Mouse (Mus musculus): ENCODE data around the gene Fat3.

The Fat3 gene

DNA sequence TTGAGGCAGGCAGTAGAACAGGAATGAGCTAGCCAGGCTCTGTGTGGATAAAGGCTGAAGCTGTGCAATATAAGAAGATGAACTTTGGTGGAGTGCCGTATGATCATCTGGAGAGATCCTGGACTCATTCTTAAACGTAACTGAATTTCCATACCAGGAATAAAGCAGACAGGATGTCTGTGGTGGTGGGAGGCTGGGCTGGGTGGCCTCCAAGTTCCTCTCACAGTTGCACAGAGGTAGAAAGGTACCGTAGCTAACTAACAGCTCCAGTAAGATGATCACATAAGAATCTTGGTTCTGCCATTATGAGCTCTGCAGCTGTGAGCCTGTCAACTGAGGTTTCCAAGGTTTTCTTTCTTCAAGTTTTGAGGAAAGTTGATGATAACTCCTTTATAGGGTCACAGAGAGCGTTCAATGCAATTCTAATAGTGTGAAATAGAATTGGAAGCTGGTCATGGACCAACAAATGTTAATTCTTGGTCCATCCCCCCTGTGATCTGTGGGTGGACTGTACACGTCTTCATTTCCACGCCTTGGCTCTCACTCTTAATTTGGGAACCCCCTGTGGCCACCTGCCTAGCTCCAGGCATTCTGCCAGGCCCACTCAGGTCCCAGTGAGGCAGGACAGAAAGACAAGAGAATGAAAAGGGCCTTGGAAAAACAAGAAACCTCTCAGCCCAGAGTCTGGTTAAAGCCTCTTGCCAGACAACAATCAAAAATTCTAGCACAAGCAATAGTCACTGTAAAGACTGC lies 547.3 kb downstream of the Fat3 start:
- no peak for DNase-seq (ENCODE audit: low read depth, low spot score)

DNA sequence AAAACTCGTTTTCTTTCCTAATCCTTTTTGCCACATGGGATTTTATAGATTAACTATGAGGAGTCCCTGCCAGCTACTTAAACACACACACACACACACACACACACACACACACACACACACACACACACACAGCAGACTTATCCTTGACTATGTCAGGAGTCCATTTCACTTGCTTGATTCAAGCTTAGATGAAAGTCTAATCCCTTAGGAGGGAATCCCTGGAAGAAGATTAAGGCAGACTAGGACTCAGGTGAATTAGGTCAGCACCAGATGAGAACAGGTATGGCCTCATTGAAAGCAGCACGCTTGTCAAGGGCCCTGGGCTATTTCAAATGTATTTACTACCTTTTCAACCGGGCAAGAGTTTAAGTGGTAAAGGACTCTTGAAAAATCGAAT lies 553.0 kb downstream of the Fat3 start:
- DNase-seq (ENCODE audit: low read depth, low spot score) = no peak

DNA sequence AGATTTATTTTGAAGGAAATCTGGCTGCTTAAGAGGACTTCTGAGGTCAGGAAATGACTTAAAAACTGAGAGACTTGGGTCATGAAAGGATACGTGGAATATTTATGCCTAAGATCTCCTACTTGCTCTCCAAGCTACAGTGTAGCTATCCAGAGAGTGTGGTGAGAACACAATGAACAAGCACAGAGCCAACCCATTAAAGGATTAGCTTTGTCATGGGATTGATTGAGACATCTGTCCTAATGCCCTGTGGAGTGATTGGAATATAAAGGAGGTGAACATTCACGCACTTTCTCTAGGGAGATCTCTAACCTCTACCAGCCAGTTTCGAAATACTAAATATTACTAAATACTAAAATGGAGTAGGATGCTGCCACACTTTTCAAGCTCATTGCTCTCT lies 556.9 kb downstream of the Fat3 start:
- DNase-seq (ENCODE audit: low read depth, low spot score) = no peak

DNA sequence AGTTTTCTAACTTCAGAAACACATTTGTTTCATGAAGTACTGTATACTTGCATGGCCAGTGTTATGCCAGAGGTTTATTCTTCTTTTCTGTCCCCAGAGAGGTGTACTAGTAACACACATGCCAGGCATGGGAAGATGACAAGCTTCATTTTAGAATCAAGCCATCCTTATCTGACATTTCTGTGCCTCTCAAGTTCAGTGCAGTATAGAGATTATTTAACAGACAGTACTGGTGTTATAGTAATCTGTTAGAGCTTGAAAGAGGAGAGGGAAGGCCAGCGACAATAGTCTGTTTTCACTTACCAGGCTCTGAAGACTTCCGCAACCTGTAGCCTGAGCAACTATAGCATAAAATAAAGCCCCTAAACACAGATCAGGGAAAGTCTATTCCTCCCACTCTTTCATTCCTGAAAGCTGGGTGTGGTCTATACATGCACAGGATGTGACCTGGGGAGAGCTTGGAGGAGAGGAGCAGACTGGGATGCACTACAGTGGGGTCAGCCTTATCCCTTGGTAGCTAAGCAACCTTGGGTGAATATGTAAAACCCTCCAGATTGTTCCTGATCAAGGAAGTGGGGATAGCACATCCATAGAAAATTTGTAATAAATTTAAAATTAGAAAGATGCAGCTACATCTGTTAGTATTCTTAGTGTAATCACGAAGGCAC lies 557.5 kb downstream of the Fat3 start:
- no peak for DNase-seq (ENCODE audit: low read depth, low spot score)

DNA sequence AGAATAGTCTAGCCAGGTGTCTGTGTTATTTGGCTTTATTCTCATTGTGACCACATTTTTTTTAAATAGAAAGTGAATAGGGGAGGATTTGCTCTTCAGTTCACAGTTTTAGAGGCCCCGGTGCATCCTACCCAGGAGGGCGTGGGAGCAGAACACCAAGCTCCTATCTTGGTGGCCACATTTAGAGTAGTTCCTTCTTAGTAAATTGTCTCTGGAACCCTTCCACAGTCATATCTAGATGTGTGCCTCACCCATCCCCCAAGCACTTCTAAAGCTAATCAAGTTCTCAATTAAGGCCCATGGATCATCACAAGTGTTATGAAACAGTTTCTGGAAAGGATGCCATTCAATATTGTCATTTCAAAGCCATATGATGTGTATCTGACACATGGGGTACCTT lies 559.3 kb downstream of the Fat3 start:
- DNase-seq (ENCODE audit: low read depth, low spot score) = no peak

DNA sequence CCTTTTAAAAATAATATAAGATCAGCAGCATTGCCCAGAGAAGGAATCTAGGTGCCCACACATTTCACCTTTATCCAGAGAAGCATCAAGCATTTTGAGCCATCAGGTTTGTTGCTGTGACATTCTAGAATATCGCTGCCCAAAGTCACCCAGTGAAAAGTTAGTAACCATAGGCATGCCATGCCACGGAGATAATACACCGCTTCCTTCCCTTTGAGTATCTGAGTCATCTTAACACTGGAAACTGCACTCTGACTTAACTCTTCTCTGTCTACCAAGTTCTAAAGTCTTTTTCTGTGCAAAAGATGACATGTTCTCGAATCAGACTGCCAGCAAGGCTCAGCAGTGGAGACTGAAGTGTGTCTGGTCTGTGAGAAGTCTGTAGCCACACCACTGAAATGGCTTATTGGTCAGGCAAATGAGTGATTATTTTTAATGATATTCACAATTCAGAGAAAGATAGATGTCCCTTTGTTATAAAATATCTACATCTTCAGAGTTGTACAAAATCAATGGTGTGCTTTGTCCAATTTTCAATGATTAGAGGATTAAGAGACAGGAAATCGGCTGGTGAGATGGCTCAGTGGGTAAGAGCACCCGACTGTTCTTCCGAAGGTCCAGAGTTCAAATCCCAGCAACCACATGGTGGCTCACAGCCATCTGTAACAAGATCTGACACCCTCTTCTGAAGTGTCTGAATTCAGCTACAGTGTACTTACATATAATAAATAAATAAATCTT lies 560.0 kb downstream of the Fat3 start:
- DNase-seq (ENCODE audit: low read depth, low spot score) = no peak

DNA sequence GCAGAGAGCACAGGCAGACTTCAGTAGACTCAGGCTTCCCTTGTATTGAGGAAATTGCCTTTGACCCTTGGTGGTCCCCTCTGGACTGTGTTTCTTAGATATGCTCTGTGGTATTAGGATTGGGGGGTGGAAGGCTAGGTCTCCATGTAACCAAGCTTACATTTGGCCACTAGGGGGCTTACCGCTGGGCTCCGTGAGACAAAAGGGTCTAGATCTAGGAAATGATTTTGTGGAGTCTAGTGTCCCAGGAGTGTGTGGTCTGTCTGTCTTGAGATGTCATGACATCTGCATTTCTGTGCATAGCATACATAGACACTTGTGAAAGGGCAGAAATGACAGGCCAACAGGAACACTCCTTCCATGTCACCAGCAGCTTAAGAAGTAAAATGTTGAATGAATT lies 561.5 kb downstream of the Fat3 start:
- DNase-seq (ENCODE audit: low read depth, low spot score) = peak; percentile 37

DNA sequence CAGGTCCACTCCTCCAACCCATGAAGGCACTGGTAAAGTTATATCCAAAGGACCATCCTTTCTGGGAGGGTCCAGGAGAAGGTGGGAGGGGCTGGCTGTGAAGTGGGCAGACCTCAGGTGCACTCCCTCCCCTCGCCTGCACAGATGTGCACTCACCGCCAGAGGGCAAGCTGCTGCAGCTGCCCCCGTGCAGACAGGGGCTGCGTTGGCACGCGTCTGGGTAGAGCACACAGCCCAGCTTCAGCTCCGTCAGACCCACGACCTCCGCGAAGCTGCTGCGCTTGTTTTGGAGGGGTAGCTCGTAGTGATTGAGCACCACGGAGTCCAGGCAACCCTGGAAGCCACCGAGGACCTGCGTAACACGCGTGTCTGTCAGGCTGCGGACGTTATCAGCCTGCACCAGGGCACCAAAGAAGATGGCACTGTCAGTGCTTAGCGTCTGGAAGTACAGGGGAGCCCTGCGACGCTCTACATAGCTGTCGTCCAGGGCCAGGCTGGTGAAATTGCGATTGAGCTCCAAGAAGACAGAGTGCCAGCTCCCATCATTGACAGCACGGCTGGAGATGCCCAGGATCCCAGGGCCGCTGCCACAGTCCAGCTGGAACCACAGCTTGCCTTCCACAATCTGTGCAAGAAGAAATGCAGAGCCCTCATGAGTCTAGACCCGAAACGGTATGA lies 563.1 kb downstream of the Fat3 start:
- DNase-seq (ENCODE audit: low read depth, low spot score) = peak; percentile 48

DNA sequence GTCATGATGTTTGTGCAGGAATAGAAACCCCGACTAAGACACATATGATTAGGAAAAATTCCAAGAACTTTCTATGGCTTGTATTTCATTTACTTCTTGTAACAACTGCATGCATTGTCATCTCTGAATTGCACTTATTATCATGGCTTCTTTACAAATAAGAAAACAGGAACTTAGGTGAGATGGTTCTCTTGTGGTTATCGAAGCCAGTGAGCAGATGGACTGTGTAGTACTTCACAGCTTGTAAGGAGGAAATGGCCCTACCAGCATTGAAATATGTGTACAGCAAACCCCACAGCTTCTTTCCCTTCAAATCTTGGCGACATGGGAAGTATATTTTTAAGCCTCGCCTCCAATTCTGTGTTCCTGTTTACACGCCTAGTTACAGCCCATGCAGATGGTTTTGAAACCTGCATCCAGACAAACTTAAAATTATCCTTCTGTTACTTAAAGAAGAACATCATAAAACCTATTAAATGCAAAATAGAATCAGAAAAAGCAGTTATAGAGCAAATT lies 570.1 kb downstream of the Fat3 start:
- no peak for DNase-seq (ENCODE audit: low read depth, low spot score)

DNA sequence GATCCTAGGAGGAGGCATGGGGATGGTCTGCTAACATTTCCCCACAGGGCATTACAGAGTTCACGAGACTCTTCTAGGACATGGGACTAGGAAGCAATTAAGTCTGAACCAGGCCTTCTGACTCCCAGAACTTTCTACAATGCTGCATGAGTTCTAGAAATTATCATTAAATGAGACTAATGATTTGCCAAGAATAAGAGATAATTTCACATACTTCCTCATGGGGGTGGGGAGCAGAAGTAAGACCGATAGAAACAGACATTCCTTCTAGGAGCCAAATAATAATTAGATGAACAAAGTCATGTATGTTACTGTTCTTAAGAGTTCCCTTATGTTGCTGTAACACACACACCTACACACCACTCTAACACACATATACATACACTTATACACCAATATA lies 572.8 kb downstream of the Fat3 start:
- DNase-seq (ENCODE audit: low read depth, low spot score) = no peak

DNA sequence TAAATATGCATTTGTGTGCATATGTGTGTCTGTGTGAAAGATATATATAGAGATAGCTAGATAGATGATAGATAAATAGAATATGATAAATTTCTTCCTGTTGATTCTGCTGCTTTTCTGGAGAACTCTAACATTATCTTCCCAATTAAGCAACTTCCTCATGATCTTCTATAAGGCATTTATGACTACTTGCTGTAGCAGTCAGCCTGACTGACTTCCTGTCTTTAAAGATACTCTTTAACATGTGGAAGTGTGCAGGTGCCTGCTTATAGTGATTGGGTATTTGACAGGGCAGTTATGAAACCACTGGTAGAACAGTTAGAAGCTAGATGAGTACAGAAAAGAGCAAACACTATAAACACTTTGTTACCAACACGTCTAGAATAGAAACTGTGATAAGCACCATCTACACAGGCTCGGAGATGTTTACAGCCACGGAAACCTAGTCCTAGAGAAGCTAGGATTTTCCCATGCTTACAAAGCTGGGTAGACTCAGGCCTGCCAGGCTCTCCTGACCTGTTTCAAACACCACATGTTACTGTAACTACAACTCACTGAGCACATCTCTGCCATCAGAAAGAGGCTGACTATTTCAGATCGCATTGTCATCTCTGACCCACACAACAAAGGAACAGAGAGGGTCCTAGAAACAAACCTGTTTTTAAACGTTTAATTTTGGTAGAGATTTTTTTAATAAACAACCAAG lies 573.6 kb downstream of the Fat3 start:
- DNase-seq (ENCODE audit: low read depth, low spot score) = no peak

DNA sequence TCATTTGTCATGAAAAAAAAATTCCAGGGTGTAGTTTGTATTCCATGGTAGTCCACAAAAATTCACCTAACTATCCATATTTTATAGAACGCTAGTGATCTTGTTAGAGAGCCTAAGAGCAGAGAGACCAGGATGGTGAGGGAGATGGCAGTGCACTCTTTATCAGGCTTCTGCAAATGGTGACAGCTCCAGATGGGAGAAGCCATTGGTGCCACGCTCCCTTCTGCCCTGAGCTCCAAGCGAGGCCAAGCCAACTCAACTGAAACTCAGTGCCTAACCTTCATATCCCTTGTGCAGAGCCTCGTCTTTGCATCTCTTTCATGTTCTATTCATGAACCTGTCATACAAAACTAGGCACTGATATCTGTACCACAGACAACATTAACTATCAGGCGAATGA lies 575.8 kb downstream of the Fat3 start:
- no peak for DNase-seq (ENCODE audit: low read depth, low spot score)

DNA sequence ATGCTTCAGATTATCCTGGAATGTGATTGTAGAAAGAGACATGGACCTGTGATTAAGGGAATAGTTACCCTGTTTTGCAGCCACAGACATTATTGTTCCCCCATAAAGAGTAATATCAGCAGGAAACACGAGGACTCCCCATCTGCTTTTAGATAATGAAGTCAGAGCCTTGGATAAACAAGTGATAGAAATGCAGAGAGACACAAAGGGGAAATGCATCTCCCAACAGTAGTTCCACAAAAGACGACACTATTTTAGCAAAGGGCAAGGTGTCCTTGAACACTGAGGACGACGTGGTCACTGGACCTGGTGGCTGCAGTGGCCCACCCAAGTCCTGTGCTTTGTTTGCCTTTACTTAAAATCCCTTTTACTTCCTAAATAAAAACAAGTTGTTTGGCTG lies 580.8 kb downstream of the Fat3 start:
- DNase-seq (ENCODE audit: low read depth, low spot score) = no peak

DNA sequence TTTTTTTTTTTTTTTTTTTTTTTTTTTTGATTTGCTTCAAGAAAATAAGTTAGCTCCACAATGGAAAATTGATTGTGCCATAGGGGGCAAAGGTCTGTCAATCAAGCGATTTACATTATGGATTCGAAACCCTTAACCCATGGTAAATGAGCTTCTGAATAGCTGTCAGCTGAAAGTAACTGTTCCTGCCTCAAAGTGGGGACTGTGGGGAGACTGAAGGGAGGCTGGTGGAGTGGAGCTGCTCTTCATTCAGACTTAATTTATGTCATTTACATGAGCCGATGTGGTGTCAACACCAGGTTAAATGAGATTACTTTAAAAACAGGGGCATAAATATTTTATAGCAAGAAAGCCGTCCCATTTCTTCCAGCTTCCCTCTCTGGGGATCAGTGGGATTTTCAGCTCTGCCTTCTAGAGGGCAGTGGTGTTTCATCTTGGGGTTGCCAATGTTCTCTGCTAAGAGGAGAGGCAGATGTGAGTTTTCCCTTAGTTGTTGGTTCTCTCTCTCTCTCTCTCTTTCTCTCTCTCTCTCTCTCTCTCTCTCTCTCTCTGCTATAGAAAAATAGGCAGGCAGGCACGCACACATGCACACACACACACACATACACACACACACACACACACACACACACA lies 581.6 kb downstream of the Fat3 start:
- DNase-seq (ENCODE audit: low read depth, low spot score) = no peak

DNA sequence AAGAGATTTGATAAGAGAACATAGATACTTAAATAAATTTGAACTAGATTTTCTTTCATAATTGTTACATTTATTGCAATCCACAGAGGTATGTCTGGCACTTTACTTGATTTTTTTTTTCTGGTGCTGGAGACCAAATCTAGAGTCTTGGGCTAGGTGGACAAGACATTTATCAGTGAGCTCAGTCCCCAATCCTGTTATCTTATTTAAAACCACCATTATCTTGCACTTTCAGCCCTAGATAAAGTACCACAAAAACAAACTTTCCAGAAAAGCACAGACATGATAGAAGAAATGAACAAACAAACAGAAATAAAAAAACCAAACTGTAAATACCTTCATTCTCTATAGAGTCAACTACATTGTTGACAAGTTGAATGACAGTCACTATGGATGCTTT lies 584.5 kb downstream of the Fat3 start:
- no peak for DNase-seq (ENCODE audit: low read depth, low spot score)

DNA sequence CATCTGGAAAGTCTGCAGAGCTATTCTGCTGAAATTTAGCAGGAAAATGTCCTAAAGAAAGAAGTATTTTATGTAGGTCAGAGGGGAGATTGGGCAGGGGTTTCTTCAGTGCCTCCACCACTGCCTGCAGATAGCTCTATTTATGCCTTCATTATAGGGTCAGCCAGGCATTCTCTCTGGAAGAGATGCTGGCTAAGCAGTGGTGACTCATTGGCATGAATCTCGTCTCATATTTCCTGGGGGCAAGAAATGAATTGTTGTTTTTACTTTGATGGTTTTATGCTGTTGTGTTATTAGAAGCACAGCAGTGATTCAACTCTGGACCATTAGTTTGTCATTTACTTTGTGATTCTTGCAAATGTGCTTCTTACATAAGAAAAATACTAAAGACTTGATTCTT lies 588.4 kb downstream of the Fat3 start:
- no peak for DNase-seq (ENCODE audit: low read depth, low spot score)

DNA sequence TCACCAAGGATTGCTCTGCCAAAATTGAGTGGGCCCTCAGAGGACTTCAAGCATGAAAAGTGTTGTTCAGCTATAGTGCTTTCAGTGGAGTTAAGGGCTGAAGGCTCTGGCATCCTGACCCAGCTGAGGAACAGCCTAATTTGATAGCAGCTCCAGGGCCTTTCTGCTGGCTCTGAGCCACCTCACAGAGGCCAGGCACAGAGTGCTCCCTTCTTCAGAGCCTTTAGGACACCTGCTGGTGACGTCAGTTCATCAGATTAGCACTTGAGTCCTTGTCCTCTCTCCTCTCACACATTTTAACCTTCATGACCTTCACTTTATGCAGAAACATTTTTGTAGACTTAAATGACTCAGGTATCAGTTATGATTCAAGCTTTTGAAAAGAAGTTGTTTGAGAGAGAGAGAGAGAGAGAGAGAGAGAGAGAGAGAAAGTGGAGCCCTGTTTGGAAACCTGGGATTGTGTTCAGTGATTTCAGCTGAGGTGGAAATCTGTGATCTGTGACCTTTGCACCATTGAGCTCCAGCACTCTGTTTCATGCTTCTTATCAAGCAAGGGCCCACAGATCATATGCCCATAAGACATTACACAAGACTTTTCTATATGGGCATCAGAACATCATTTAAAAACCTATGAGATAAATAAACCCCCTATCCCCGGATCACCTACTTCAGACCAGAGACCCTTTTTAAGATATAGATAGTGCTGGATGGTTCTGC lies 591.5 kb downstream of the Fat3 start:
- no peak for DNase-seq (ENCODE audit: low read depth, low spot score)

DNA sequence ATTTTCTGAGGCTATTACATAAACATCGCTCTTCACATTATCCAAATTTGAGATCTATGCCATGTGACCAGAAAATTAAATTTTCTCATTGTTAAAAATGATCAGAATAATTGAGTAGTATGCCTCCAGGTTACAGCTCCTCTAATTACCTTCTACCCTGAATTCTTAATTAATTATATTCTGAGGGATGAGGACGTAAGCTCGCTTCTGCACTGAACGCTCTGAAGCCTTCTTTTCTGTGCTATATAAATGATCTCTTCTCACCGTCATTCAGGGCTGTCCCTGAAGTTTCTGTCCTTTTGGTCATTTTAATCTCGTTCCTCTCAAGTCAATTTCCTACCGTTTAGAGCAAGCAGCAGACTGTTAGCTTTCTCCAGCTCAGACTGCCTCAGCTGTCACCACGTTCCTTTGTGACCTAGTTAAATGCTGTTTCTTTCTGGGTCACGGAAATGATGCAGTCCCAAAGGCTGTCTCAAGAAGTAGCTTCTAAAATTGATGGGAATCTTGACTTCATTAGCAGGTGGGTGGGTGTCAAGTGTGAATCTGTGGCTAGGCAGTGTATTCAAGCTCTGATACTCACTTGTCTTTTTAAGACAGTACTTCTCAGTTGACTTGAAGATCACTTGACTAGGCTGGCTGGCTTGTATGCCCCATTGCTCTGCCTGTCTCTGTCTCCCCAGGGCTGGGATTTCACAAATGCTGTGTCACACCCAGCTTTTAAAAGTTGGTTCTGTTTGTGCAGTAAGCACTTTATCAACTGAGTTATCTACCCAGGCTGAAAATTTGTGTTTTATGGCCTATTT lies 596.9 kb downstream of the Fat3 start:
- DNase-seq (ENCODE audit: low read depth, low spot score) = no peak

DNA sequence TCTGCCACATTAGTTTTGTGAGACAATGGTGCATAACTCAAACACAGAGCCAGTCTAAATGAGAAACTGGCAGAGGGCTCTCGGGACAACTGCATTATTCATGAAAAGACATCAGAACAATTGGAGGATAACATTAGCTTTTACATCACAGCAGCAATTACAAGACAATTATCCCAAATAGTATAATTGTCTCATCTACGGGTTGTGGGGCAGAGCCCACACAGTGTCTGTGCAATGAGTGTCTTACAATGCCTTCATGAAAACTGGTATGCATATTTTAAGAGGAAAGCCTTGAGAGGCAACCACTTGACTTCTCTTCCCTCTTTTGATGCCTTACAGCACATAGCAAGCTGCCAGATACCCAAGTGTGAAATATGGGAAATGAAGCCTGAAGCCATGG lies 603.0 kb downstream of the Fat3 start:
- DNase-seq (ENCODE audit: low read depth, low spot score) = no peak
